Mouse (Mus musculus) cerebellum, postnatal 25 days (tissue): ENCODE measurements around the gene Papss1.
A peak's percentile ranks its signal among the peaks of the same experiment; 100 is the strongest.

Source experiments
- DNase-seq, 2 experiments: peaks; one replicate each; pipeline ENCODE4 v3.0.0; 2021; ENCODE audit warnings: mixed read lengths in 2 of 2

The Papss1 gene

DNA sequence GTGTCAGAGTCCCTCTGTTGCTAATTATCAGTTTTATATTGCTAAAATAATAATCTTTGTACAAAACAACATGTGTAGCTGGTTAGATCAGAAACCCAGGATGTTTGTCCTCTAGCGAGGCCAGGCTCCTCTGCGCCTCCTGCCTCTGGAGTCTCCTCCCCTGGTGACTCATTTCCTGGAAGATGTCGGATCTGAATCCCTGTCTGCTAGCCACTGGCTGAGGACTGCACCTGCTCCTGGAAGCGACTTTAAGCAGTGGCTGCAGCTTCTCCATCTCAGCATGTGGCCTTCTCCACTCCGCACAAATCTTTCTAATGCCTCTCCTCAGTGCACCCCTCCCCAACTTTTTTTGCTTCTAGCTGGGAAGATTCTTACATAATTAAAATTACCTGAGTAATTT is 71.6 kb downstream of the Papss1 start:
- peak in 1 of 2 experiments; percentile 31 for DNase-seq

DNA sequence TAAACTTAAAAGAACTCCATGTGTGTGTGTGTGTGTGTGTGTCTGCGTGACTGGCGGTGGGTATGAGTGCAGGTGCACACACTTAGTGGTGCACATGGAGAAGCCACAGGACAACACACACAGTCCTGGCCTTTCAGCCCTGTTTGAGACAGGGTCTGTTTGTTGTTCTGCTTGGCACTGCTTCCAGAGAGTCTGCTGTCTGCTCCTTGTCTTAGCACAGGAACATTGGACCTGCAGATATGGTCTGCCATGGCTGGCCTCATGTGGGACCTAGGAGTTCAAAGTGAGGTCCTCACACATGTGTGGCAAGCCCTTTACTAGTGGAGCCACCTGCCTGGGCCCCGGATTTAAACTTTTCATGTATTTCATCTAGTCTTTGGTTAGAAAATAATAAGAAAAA is 72.4 kb downstream of the Papss1 start:
- no peak for DNase-seq

DNA sequence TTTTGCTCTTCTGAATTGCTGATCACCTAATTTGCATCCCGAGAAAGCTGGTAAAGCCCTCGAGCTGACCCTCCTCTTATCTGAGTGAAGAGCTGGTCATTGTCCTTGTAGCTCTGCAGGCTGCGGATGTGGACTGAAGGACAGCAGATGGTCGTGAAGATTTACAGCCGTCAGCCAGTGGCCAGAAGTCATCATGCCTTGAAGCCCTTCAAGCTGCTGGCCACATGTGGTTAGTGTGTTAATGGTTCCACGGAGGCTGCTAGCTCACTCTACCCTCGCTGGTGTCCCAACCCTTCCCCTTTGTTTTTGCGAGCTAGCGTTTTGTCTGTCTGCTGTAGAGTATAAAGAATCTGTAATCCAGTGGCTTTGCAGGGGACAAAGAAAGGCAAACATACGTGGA is 73.1 kb downstream of the Papss1 start:
- DNase-seq = peak in 1 of 2 experiments; percentile 27

DNA sequence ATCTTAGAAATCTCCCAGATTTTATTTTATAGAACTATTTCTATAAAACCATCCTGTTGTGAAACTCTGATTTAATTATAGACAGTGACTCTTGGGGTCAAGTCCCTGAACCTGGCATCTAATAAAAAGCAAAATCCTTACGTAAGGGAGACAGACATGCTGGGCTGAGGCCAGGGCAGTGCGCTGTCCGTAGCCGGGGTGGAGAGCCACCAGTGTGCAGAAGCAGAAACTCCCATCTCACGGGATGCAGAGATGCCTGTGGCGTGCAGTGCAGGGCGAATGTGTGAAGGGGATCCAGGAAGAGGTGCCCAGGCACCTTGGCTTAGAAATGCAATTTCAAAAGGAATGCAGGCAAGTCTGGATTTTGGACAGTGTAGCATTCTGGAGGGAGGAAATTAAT is 73.6 kb downstream of the Papss1 start:
- DNase-seq = peak; percentile 67

DNA sequence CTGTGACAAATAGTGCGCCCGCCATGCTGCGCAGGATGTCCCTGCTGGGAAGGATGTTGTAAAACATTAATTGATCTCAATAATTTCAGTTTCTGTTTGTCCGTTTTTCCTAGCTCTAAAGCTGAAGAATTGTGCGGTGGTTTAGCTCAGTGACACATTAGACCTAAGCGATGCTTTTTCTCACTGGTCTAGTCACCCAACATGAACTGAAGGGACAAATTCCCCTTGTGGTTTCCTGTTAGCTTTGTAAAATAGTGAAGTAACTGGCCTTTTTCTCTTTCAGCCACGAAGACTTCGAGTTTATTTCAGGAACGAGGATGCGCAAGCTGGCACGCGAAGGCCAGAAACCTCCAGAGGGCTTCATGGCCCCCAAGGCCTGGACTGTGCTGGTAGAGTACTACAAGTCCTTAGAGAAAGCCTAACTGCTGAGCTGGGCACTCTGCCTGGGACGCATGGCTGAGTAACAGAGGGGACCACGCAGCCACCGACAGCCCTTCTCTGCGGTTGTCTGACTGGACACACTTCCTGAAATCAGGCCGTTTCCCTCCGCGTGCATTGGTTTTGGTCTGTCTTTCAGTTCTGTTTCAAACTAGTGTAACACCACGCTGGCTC is 78.2 kb downstream of the Papss1 start:
- DNase-seq = peak; percentile 38 to 45

DNA sequence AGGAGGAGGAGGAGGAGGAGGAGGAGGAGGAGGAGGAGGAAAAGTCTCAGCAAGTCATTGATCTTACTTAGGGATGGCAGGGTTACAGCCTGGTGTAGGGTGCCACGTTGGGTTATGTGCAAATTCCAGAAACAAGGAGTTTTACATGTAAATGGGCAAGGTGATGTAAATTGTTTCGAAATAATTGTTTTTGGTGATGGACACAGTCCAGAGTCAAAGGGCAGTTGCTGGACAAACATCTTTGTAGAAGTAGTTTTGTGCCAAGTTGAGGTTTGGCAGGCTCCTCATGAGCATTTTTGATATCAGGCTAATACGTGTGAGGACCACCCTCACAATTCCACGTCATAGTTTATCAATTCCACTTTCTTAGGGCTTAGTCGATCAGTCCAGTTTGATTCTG is 80.6 kb downstream of the Papss1 start:
- DNase-seq = no peak

DNA sequence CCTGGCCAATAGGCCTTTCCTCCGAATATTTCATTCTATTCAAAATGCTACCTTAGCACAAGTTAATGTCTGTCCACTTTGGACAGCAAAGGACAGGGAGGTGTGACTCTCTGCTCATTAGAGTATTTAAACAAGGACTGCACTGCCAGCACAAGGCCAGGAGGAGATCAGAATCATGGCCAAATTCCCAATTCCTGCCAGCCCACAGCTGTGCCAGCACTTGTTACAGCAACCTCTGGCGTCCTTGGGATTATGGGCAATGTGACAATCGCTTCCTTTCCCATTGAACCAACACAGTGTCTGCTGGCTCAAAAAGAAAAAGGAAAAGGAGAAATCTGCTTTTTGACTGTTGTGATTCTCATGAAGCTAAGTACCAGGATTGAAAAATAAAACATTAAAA is 89.8 kb downstream of the Papss1 start:
- DNase-seq = no peak

DNA sequence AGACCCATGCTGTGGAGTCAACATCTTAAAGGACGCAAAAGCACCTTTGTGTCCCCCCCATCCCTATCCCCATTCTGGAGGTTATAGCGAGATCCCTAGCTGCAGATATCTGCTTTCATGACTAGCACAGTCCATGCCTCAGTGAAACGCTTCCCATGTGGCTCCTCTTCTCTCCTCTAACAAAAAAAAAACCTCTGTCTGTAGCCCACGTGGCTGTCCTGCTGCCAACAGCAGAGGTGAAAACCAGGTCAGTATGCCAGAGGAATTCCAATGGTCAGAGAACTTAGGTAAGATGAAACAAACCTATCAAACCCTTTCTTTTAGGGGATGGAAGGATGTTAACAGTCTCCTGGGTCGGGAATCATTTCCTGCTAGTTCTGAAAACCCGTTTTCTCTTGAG is 91.5 kb downstream of the Papss1 start:
- no peak for DNase-seq

DNA sequence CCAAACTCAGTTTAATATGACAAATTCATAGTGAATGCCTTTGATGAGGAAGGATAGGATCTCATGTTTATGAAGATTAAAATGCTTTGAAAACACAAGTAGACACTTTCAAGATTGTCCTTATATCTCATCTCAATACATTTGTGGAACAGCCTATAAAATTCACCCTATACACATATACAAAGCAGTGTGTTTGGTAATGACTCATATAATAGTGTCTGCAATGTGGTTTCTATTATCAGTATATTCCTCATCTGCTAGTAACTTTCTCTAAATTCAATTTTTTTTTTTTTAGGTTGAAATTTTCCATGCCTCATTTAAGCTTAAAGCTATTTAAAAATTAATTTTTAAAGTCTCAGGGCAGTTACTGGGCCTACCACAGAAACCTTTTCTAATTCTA is 95.6 kb downstream of the Papss1 start:
- no peak for DNase-seq

DNA sequence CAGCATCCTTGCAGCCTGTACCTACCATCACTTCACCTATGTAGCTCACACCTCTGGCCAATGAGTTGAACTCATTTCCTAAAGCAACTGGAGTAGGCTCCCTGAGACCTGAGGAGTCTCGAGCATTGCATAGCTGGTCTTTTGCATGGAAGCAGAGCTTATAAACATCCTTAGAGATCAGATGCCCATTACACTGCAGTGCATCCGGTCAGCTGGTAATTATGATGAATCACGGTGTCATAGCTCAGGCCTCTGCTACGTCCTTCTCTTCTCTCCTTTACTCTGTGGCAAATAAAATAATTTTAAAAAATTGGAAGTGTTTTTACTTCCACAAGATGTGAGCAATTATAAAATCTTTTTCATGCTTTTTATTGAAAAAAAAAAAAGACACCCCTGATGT is 96.1 kb downstream of the Papss1 start:
- DNase-seq = no peak

DNA sequence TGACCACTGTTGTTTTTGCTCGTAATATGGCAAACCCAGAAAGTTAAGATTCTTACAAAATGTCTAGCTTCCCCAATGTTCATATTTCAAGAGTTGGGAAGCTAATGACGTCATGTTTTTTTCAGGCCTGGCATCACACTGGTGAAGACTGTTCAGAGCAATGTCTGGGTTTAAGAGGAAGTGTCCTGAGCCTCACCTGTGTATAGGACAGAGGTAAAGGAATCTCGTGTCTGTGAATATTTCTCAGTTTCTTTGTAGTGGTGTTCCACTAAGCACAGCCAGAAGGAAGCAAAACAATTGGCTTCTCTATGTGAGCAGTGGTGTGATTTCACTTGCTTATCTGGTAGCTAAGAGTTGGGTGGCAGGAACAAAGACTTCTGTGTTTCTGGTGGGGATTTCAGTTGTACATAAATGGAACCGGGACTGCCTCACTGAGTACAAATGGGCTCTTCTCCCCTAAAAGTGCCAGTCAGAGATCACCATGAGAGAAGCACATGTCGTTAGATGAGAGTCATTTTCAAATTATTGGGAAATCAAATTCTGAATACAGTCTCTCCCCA is 98.1 kb downstream of the Papss1 start:
- no peak for DNase-seq

DNA sequence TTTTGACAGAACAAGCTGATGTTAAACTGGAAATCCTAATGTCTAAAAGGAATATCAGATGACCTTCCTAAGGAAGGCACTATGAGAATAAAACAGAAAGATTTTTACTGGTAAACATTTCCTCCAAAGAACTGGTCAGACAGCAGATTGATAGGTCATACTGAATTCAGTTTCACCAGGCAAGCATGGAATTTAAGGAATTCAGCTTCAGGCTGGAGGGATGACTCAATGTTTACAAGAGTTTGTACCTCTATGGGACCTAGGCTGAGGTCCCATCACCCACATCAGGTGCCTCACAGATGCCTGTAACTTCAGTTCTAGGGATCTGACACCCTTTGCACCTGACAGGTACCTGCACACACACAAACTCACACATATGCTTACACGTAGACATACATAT is 105.3 kb downstream of the Papss1 start:
- DNase-seq = no peak

DNA sequence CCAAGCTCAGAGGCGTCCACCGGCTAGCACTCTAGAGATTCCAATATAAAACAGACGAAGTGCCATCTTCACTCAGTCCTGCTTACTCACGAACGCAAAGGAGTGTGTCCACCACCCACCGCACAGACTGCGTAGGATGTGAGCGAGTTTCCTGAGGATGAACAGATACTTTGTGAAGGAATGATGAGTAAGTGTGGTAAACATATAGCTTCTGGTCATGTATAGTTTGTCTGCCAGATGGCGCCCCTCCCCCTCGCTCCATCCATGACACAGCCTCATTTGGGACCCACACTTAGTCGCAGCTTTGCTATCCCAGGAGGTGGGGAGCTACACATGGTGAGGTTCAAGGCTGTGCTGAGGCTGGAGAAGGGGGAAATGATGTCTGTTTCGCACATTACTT is 121.5 kb downstream of the Papss1 start:
- DNase-seq = no peak

DNA sequence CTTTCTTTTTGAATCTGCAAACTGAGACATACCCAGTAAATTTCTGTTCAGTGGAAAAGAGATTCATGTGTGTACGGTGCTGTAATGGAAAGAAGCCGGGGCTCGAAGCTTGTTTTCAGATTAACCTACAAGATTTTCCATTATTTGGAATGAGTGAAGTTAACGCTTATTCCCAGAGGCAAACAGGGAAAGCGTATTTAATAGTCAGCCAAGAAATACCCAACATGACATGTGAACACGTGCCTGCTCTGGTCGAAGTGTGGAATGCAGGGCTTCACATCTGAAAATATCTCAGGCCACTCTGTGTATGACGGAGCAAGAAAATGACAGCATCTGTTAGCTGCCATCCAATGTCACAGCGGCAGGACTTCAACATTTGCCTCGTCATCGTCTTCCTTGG is 125.4 kb downstream of the Papss1 start:
- no peak for DNase-seq

DNA sequence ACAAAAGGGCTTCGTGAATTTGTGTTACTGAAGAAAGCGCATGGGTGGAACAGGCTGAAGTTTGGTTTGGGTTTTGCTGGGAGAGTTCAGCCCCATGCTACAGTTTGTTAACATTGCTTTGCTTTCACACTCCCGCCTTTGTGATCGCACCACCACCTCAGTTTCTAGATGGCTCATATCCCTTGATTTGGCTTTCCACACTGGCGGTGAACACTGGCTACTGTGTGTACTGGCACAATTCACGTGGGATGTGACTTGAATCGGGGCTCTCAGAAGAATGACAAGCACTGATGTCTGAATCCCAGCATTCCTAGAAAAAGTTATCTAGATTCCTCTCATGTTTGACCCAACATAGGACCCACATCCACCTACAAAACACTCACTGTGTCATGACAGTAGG is 126.0 kb downstream of the Papss1 start:
- DNase-seq = no peak

DNA sequence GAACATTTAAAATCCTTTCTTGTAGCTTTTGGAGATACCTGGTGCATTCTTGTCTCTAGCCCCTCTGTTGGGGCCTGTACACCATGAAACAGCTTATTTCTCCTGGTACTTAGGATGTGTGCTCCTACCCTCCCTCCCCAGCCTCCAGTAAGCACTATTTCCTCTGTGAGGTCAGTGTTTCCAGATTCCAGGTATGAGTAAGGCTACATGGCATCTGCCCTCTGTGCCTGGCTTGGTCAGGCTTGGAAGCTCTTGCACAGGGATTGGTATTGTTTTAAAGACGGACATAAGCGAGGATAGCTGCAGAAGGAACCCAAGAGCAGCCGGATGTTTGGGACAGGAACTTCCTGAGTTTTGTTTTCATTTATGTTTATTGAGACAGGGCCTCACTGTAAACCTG is 126.6 kb downstream of the Papss1 start:
- DNase-seq = no peak
